Mouse (Mus musculus): ENCODE data around the gene Ebf1.

GRCm38 (mm10) chr11:44777331-44778310, 160.5 kb downstream of the Ebf1 start:
- no peak for TF ChIP-seq CTCF (IDR thresholded peaks at IDR 0.05; ENCODE audit: control insufficient read depth, insufficient read depth, insufficient replicate concordance, low read depth, low read length)
- no peak for TF ChIP-seq POLR2A (IDR thresholded peaks at IDR 0.05; ENCODE audit: control insufficient read depth, low read depth, low read length)
